Mouse (Mus musculus) bone marrow macrophage, adult 2 months (primary cell): Measurements from ENCODE around the gene Rnf5. TPM values are rescaled to one million over a fixed set of nuclear protein-coding genes. Genes with fewer than 3 reads are reported as not detected.

Experiments
- H3K27ac ChIP-seq: 2 replicates; pipeline ENCODE4 v1.5.1; 2012; ENCODE audit warnings: low read depth, low read length; ENCODE audit not compliant: insufficient read depth
- H3K4me1 ChIP-seq: 2 replicates; pipeline ENCODE4 v1.6.1; 2012; ENCODE audit warnings: low read length; ENCODE audit not compliant: control insufficient read depth, insufficient read depth
- H3K4me3 ChIP-seq: 2 replicates; pipeline ENCODE4 v1.5.1; 2012; ENCODE audit warnings: mild to moderate bottlenecking, low read length, moderate library complexity; ENCODE audit not compliant: insufficient read depth
- CTCF ChIP-seq: IDR thresholded peaks from 2 replicates; pipeline ENCODE4 v1.5.1; 2012; ENCODE audit warnings: low read depth, mild to moderate bottlenecking, low read length, moderate library complexity
- POLR2A ChIP-seq: IDR thresholded peaks from 2 replicates; pipeline ENCODE4 v1.6.1; 2012; ENCODE audit warnings: mild to moderate bottlenecking, low read depth, low read length, borderline replicate concordance
- polyA plus RNA-seq: library from polyadenylated mRNA; stranded (reverse); fragments of >200 nt; gene quantifications from 2 replicates; pipeline ENCODE4 v1.2.4, GENCODE M21; 2012; ENCODE audit not compliant: missing spikeins, insufficient read depth, insufficient read length

Rnf5 gene
- 110 and 116 TPM in 2 replicates for polyA plus RNA-seq

DNA sequence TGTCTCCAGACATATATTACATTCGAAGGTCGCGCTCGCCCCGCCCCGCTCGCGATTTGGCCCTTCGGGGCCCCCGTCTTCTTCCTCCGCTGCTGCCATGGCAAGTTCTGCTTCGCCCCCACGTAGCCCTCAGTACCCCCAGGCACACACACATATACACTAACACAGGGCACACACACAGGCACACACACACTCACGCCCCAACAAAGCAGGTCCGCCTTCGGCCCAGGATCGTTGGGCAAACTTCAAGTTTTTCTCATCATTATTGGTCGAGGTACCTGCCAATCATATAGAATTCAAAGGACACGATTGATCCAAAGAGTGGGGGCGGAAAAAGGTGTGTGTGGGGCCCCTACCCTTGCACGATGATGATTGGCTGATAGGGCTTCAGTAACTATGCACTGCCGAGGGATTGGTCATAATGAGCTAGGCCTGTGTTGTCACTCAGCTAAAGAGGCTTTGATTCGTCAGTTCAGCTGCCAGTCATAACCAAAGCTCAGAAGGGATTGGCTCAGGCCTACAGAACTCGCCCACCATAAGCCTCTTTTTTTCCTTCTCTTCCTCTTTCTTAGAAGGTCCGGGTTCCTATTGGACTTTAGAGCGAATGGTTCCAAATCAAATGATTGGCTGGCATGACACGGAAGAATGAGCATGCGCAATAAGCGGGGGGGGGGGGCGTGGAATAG lies at the start of gene Rnf5:
Gene Rnf5, minus strand, starts transcription at position 316 of the 686 bp plus-strand sequence.
- TF ChIP-seq CTCF (no peak), POLR2A (no peak)
- peaks cover 9% of the 10 kb centered on the region for H3K4me1 ChIP-seq
- peak within 1 kb of the TSS; percentile 66 for H3K27ac ChIP-seq
- peak within 1 kb of the TSS; percentile 81 for H3K4me3 ChIP-seq

GRCm38 (mm10) chr17:34652985-34653384 lies 49.5 kb upstream of the Rnf5 start:
- TF ChIP-seq CTCF (no peak), POLR2A (no peak)
- Histone ChIP-seq H3K4me3 (no peak overlapping the region), H3K27ac (no peak overlapping the region), H3K4me1 (peaks cover 29% of the 10 kb centered on the region)

GRCm38 (mm10) chr17:34652546-34652945 lies 49.1 kb upstream of the Rnf5 start:
- Histone ChIP-seq H3K4me1 (peaks cover 29% of the 10 kb centered on the region), H3K4me3 (no peak overlapping the region)
- TF ChIP-seq POLR2A = no peak
- no peak for TF ChIP-seq CTCF

DNA sequence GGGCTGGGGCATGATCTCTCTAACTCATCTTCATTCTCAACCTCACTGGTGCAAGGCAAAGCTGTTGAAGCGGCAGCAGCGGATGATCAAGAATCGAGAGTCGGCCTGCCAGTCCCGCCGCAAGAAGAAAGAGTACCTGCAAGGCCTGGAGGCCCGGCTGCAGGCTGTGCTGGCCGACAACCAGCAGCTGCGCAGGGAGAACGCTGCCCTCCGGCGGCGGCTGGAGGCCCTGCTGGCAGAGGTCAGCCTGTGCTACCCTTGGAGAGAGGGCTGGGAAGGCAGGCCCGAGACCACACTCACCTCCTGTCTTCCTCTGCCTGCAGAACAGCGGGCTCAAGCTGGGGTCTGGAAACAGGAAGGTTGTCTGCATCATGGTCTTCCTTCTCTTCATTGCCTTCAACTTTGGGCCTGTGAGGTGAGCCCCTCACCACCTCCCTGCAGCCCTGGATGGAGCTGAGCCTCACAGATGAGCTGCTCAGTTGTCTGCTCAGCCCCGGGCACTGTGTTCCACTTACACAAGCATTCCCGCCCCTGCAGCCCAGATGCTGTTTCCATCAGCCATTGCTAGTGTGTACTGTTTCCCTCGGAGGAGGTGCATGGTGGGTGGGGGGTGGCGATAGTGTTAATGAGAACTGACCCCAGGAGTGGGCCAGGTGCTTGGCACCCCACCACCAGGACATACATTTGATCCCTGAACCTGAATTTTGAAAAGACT lies 48.2 kb upstream of the Rnf5 start:
- no peak overlapping the region for H3K4me3 ChIP-seq
- TF ChIP-seq CTCF = peak; percentile 22; the same call in 1 of the 2 replicates
- TF ChIP-seq POLR2A = no peak
- H3K4me1 ChIP-seq = peaks cover 27% of the 10 kb centered on the region
- H3K27ac ChIP-seq = no peak overlapping the region

More at GRCm38 (mm10) chr17:34652546-34652945, 49.1 kb upstream of the Rnf5 start:
- H3K27ac ChIP-seq = no peak overlapping the region

DNA sequence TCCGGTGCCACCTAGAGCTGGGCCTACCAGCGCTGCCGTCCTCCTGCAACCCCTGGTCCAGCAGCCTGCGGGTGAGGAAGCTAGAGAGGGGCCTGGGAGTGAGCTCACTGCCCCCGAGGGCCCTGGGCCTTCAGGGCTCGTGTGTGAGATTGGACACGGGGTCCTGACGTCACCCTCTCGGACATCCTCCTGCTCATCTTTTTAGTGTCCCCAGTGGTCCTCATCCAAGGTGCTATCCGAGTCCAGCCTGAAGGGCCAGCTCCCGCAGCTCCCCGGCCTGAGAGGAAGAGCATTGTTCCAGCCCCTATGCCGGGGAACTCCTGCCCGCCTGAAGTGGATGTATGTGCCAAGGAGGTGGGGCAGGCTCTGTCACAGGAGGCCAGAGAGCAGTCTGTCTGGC lies 47.3 kb upstream of the Rnf5 start:
- no peak overlapping the region for H3K27ac ChIP-seq
- H3K4me1 ChIP-seq = peaks cover 33% of the 10 kb centered on the region
- TF ChIP-seq POLR2A (no peak), CTCF (no peak)
- H3K4me3 ChIP-seq = no peak overlapping the region

- Histone ChIP-seq H3K4me3 (no peak overlapping the region; the same call in 1 of the 2 replicates), H3K4me1 (peaks cover 32% of the 10 kb centered on the region), H3K27ac (peak overlapping the region; percentile 12; the same call in 1 of the 2 replicates)
- TF ChIP-seq CTCF (no peak), POLR2A (no peak)
Observed at GRCm38 (mm10) chr17:34649106-34649864, 45.8 kb upstream of the Rnf5 start.

DNA sequence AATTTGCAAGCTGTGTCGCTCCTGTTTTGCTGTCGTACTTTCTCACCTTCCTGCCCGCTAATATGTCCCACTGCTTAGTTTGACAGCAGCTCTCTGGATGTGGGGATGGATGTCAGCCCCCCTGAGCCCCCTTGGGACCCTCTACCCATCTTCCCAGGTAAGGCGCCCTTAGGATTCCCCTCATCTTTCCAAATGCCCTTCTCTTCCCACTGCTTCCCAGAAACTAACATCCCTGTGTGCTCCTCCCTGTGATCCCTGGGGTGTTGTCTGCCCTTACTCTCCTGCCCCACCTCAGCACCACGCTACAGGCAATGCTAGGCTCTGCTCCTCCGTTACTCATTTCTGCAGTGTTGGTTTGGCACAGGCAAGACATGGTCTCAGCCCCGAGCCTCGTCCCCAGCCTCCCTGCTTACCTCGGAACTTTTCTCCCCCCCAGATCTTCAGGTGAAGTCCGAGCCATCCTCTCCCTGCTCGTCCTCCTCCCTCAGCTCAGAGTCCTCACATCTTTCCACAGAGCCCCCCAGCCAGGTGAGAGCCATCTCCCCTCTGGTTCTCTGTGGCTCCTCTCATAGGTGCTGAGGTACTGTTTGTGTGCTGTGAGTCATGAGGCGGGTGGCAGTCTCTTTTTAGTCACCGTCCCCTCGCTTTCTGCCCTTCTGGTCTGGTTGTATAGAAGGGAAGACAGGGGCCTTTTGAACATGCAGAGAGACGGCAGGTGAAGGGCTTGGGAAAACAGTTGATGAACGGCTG lies 44.8 kb upstream of the Rnf5 start:
- peaks cover 40% of the 10 kb centered on the region for H3K4me1 ChIP-seq
- peak overlapping the region; percentile 92 for H3K4me3 ChIP-seq
- no peak for TF ChIP-seq POLR2A
- TF ChIP-seq CTCF = no peak
- no peak overlapping the region for H3K27ac ChIP-seq

DNA sequence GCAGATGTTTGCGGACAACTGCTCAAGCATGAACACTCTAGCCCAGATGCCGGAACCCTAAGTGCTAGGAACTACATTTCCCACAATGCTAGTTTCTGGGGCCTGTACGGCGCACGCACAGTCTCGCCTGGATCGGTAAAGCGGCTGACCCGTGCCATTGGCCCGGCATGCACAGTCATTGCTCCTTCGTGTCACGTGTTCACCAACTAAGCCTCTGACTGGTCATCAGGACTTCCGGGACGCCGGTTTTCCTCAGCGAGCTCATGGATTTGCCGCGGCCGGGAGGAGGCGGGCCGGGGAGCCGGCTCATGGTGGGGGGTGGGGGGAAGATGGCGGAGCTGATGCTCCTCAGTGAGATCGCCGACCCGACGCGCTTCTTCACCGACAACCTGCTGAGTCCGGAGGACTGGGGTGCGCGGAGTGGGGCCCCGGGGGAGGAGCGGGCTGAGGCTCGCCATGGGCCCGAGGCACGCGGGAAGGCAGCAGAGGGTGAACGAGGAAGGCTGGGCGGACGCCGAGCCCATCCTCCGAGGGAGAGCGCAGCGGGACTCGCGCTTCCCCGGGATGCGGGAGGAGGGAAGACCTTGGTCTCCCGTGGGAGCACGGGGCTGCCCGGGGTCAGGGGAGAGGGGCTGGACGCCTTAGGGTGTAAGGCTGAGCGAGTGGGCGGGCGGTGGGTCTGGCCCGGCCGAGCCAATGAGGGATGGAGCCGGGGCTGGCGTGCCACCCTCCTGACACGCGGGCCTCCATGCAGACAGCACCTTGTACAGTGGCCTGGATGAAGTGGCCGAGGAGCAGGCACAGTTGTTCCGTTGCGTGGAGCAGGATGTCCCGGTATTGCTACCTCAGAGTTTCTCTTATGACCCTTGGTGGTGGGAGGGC lies 43.7 kb upstream of the Rnf5 start, which contains the start of gene Atf6b:
Gene Atf6b, plus strand, starts transcription at position 241 of the 882 bp plus-strand sequence.
- H3K27ac ChIP-seq = peak within 1 kb of the TSS; percentile 40
- H3K4me1 ChIP-seq = peaks cover 52% of the 10 kb centered on the region
- peak within 1 kb of the TSS; percentile 92 for H3K4me3 ChIP-seq
- TF ChIP-seq POLR2A (peak; percentile 79; the same call in 1 of the 2 replicates), CTCF (no peak)
